8 mouse cellular contexts compared by ENCODE assay signal in genomic region chr11:78178859-78179437, GRCm38 (mm10). TPM values are rescaled to one million over a fixed set of nuclear protein-coding genes. Genes with fewer than 3 reads are reported as not detected.
DNase-seq lines count a peak whose midpoint lies in the region; ATAC-seq and TF ChIP-seq lines count a peak whose summit lies in the region.

No protein-coding gene starts in this region.

- no peak for TF ChIP-seq CTCF in lung, adult 2 months (IDR thresholded peaks at IDR 0.05; ENCODE audit: insufficient read depth, low read length)

- no peak for TF ChIP-seq POLR2A in lung, adult 2 months (IDR thresholded peaks at IDR 0.05; ENCODE audit: borderline replicate concordance, extremely low read depth, low read depth, low read length)

- H3K4me1 ChIP-seq in heart, embryonic 11.5 days (ENCODE audit: control insufficient read depth, insufficient read depth, low read length), result peaks cover 36% of the 10 kb centered on the region
- peaks cover 51% of the 10 kb centered on the region for H3K4me1 ChIP-seq in kidney, embryonic 16.5 days (ENCODE audit: insufficient read depth, low read length)
- H3K4me1 ChIP-seq in lung, adult 2 months (ENCODE audit: control insufficient read depth, insufficient read depth, low read length), result peaks cover 3% of the 10 kb centered on the region; the same call in 1 of the 2 replicates

- peak overlapping the region; percentile 91 for H3K4me2 ChIP-seq in heart, embryonic 11.5 days
- peak overlapping the region; percentile 86 for H3K4me2 ChIP-seq in kidney, embryonic 16.5 days (replicated peaks; ENCODE audit: low read depth, low read length)

- peak overlapping the region; percentile 97 for H3K27ac ChIP-seq in heart, embryonic 11.5 days (ENCODE audit: low read depth, low read length)
- H3K27ac ChIP-seq in kidney, embryonic 16.5 days (ENCODE audit: low read length), result peak overlapping the region; percentile 95

- H3K9me3 ChIP-seq in heart, embryonic 11.5 days (replicated peaks; ENCODE audit: control insufficient read depth, low read length), result no peaks in the 10 kb centered on the region
- H3K9me3 ChIP-seq in kidney, embryonic 16.5 days (ENCODE audit: low read length), result no peaks in the 10 kb centered on the region

- peak overlapping the region; percentile 69 for H3K4me3 ChIP-seq in heart, embryonic 11.5 days (ENCODE audit: low read depth, low read length)
- peak overlapping the region; percentile 73 for H3K4me3 ChIP-seq in kidney, embryonic 16.5 days (ENCODE audit: low read length)
- H3K4me3 ChIP-seq in lung, adult 2 months (replicated peaks; ENCODE audit: extremely low read depth, low read depth, low read length), result peak overlapping the region; percentile 81

- ATAC-seq in heart, embryonic 11.5 days (replicated peaks; ENCODE audit: insufficient number of reproducible peaks, low FRiP score, low TSS enrichment), result peak; percentile 3; the same call in 1 of the 2 replicates
- peak; percentile 10; the same call in 1 of the 2 replicates for ATAC-seq in kidney, embryonic 16.5 days (ENCODE audit: low FRiP score, low TSS enrichment)
- no peak for ATAC-seq in activated CD4-positive, CD25-positive, alpha-beta regulatory T cell, adult 4 months

- H3K9ac ChIP-seq in heart, embryonic 11.5 days (ENCODE audit: low read depth, low read length), result peak overlapping the region; percentile 80
- peak overlapping the region; percentile 85 for H3K9ac ChIP-seq in kidney, embryonic 16.5 days (replicated peaks; ENCODE audit: low read length)

- 1% methylated on average over 29 of the region's 29 CpGs for WGBS in heart, embryonic 11.5 days (ENCODE audit: insufficient replicate concordance)
- WGBS in kidney, embryonic 16.5 days, result under 1% methylated on average over 29 of the region's 29 CpGs
- 7% methylated on average over 29 of the region's 29 CpGs for WGBS in lung, adult 2 months

- H3K36me3 ChIP-seq in heart, embryonic 11.5 days (ENCODE audit: control insufficient read depth, insufficient read depth, low read length), result peaks cover 22% of the 10 kb centered on the region
- H3K36me3 ChIP-seq in kidney, embryonic 16.5 days (ENCODE audit: insufficient read depth, low read length), result peaks cover 26% of the 10 kb centered on the region

- peak; percentile 53 for DNase-seq in urinary bladder, adult 2 months (ENCODE audit: low spot score)
- DNase-seq in urinary bladder, postnatal 10 days (ENCODE audit: low spot score), result no peak
- peak; percentile 80 to 87 for DNase-seq in cerebellum, postnatal 14 days
- peak; percentile 55 for DNase-seq in lung, adult 2 months
- peak; percentile 52 for DNase-seq in retina, embryonic 14.5 days (ENCODE audit: low spot score)

- H3K27me3 ChIP-seq in heart, embryonic 11.5 days (ENCODE audit: control insufficient read depth, insufficient read depth, low read length), result no peaks in the 10 kb centered on the region
- no peaks in the 10 kb centered on the region for H3K27me3 ChIP-seq in kidney, embryonic 16.5 days (ENCODE audit: insufficient read depth, low read length)

RNA-seq across cellular contexts. Expression of gene Tlcd1, which starts 2.4 kb away (rescaled TPM):
- 24.1 and 33.5 TPM in 2 replicates for polyA plus RNA-seq in urinary bladder, adult 2 months (2012; rRNA removed)
- polyA plus RNA-seq in heart, embryonic 11.5 days (2014; fragmentation: Nextera tagmentation; extraction: Ambion mirVana), result 16.1 and 16.3 TPM in 2 replicates
- polyA plus RNA-seq in kidney, embryonic 16.5 days (2015; fragmentation: Nextera tagmentation; extraction: Ambion mirVana), result 35.1 and 36.1 TPM in 2 replicates
- 38.0 and 44.2 TPM in 2 replicates for polyA plus RNA-seq in lung, adult 2 months (2012; rRNA removed)
- 1 to 10 TPM; 2.3 to 4.3 TPM for polyA plus RNA-seq in activated CD4-positive, CD25-positive, alpha-beta regulatory T cell, adult 4 months (2017; shearing (Covaris generic))

RNA-seq across cellular contexts. Expression of gene Nek8, which starts 2.5 kb away (rescaled TPM):
- 14.4 and 19.7 TPM in 2 replicates for polyA plus RNA-seq in urinary bladder, adult 2 months (2012; rRNA removed)
- polyA plus RNA-seq in heart, embryonic 11.5 days (2014; fragmentation: Nextera tagmentation; extraction: Ambion mirVana), result 9.9 and 10.6 TPM in 2 replicates
- polyA plus RNA-seq in kidney, embryonic 16.5 days (2015; fragmentation: Nextera tagmentation; extraction: Ambion mirVana), result 27.9 and 29.1 TPM in 2 replicates
- 16.1 and 18.9 TPM in 2 replicates for polyA plus RNA-seq in lung, adult 2 months (2012; rRNA removed)
- polyA plus RNA-seq in activated CD4-positive, CD25-positive, alpha-beta regulatory T cell, adult 4 months (2017; shearing (Covaris generic)), result 10 to 100 TPM in 1 of 2 experiments, 1 to 10 TPM in 1; 9.4 to 13.2 TPM

RNA-seq across cellular contexts. Expression of gene Rpl23a, which starts 4.4 kb away (rescaled TPM):
- 2,424 and 3,048 TPM in 2 replicates for polyA plus RNA-seq in urinary bladder, adult 2 months (2012; rRNA removed)
- polyA plus RNA-seq in heart, embryonic 11.5 days (2014; fragmentation: Nextera tagmentation; extraction: Ambion mirVana), result 1,064 and 1,178 TPM in 2 replicates
- polyA plus RNA-seq in kidney, embryonic 16.5 days (2015; fragmentation: Nextera tagmentation; extraction: Ambion mirVana), result 1,090 and 1,147 TPM in 2 replicates
- 103 and 212 TPM in 2 replicates for polyA plus RNA-seq in lung, adult 2 months (2012; rRNA removed)
- 1,000 to 10,000 TPM; 3,988 to 4,036 TPM for polyA plus RNA-seq in activated CD4-positive, CD25-positive, alpha-beta regulatory T cell, adult 4 months (2017; shearing (Covaris generic))

RNA-seq across cellular contexts. Expression of gene Rab34, which starts 9.3 kb away (rescaled TPM):
- 66.7 and 79.2 TPM in 2 replicates for polyA plus RNA-seq in urinary bladder, adult 2 months (2012; rRNA removed)
- 62.2 and 62.5 TPM in 2 replicates for polyA plus RNA-seq in heart, embryonic 11.5 days (2014; fragmentation: Nextera tagmentation; extraction: Ambion mirVana)
- 128 and 130 TPM in 2 replicates for polyA plus RNA-seq in kidney, embryonic 16.5 days (2015; fragmentation: Nextera tagmentation; extraction: Ambion mirVana)
- polyA plus RNA-seq in lung, adult 2 months (2012; rRNA removed), result 45.4 and 59.2 TPM in 2 replicates
- polyA plus RNA-seq in activated CD4-positive, CD25-positive, alpha-beta regulatory T cell, adult 4 months (2017; shearing (Covaris generic)), result not detected

RNA-seq across cellular contexts. Expression of gene Traf4, which starts 13.6 kb away (rescaled TPM):
- polyA plus RNA-seq in urinary bladder, adult 2 months (2012; rRNA removed), result 20.4 and 26.1 TPM in 2 replicates
- 34.2 and 38.4 TPM in 2 replicates for polyA plus RNA-seq in heart, embryonic 11.5 days (2014; fragmentation: Nextera tagmentation; extraction: Ambion mirVana)
- 108 and 110 TPM in 2 replicates for polyA plus RNA-seq in kidney, embryonic 16.5 days (2015; fragmentation: Nextera tagmentation; extraction: Ambion mirVana)
- polyA plus RNA-seq in lung, adult 2 months (2012; rRNA removed), result 37.0 and 42.8 TPM in 2 replicates
- 1 to 10 TPM; 3.4 to 5.0 TPM for polyA plus RNA-seq in activated CD4-positive, CD25-positive, alpha-beta regulatory T cell, adult 4 months (2017; shearing (Covaris generic))
